Mouse (Mus musculus) kidney, adult 2 months (tissue): ENCODE measurements around the gene Map2k2.

Source experiments
- CTCF ChIP-seq: fragments of 200-500 bp; conservative IDR thresholded peaks from 2 replicates; pipeline ENCODE4 v1.5.1; 2011; ENCODE audit warnings: low read depth, mild to moderate bottlenecking, control low read depth, low read length, moderate library complexity, mixed read lengths; ENCODE audit not compliant: insufficient read depth, insufficient read length
- POLR2A ChIP-seq: fragments of 200-500 bp; IDR thresholded peaks from one replicate; pipeline ENCODE4 v1.6.1; 2011; ENCODE audit warnings: low read depth, low read length, control low read depth

- TF ChIP-seq POLR2A (no peak), CTCF (no peak)
These were observed 38.2 kb downstream of the Map2k2 start for GRCm38 (mm10) chr10:81143845-81144437.
